Mouse (Mus musculus) heart, postnatal 4 days (tissue): ENCODE results near the gene Cdpf1. TPM values are rescaled to one million over a fixed set of nuclear protein-coding genes. Genes with fewer than 3 reads are reported as not detected.

Experiments used
- DNase-seq: peaks from one replicate; pipeline ENCODE4 v3.0.0; 2021
- total RNA-seq, 2 experiments: library from RNA; stranded (reverse); gene quantifications; 2 replicates each; pipeline ENCODE4 v1.2.3; 2021

The Cdpf1 gene
- total RNA-seq, 2 experiments from 2014 or later, result 37.9 to 45.1 TPM

DNA sequence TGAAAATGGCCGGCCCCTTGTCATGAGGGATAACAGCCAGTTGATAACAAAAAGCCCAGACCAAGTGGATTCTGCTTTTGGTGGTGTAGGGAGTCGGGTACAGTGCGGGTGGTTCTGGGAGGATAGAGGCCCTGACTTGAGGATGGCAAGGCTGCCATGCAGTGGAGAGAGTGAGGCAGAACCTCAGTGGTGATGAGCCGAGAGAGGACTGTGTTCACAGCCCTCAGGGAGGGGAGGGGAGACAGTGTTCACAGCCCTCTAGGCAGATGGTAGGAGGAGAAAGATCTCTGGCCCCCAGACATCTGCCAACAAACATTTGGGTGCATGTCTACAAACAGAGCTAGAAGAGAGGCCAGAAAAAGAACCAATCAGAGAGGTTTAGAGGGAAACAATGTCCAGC is 48.7 kb downstream of the Cdpf1 start:
- DNase-seq, result no peak

DNA sequence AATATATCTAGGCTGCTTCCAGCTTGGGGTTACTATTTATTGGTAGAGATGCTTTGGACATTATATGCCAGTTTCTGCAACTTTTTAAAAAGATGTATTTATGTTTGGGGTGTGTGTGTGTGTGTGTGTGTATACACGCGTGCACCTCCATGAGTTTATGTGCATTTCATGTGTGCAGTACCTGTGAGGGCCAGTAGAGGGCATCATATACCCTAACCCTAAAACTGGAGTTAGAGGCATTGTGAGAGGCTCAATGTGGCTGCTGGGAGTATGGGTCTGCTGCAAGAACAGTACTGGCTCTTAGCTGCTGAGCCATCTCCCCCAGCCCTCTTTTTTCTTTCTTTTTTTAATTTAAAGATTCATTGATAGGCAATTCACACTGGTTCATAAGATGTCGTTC is 53.7 kb downstream of the Cdpf1 start:
- DNase-seq, result no peak

Other genes with a start within 250 kb of the Cdpf1 start
- under 1 TPM; 0.21 to 0.27 TPM for gene Wnt7b, start 229.2 kb downstream of the Cdpf1 start, total RNA-seq
- 10 to 100 TPM; 24.0 to 29.6 TPM for gene Ppara, start 76.7 kb downstream of the Cdpf1 start, total RNA-seq
- 1 to 10 TPM; 2.5 to 2.8 TPM for gene Pkdrej, start 10.0 kb upstream of the Cdpf1 start, total RNA-seq
- gene Ttc38, start 20.6 kb upstream of the Cdpf1 start, total RNA-seq, result 1 to 10 TPM; 5.2 to 5.3 TPM
- gene Gtse1, start 48.0 kb upstream of the Cdpf1 start, total RNA-seq, result 10 to 100 TPM; 15.2 to 16.9 TPM
- 10 to 100 TPM; 27.4 to 29.4 TPM for gene Trmu, start 67.6 kb upstream of the Cdpf1 start, total RNA-seq
- gene Celsr1, start 222.1 kb upstream of the Cdpf1 start, total RNA-seq, result 10 to 100 TPM; 20.0 to 21.3 TPM
- gene Gramd4, start 246.0 kb upstream of the Cdpf1 start, total RNA-seq, result 10 to 100 TPM; 30.1 to 33.6 TPM